Mouse (Mus musculus): ENCODE results near the gene Fgfr2.

DNA sequence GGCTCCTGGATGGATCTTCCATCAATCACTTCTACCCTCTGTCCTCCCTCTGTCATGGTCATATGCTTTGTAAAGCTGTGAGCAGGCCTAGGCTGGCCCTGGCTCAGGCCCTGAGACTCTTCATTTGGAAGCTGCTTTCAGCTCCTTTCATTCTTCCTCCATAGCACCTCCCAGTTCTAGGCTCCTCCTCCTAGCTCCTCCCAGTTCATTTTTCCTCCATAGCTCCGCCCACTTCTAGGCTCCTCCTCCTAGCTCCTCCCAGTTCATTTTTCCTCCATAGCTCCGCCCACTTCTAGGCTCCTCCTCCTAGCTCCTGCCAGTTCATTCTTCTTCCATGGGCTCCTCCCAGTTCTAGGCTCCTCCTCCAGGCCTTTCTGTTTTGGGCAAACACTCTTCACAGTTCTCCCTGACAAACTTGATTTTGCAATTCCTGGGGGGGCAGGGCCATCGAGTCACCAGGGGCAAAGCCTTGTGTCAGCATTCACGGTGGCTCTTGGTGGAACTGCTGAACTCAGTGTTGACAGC, 880.5 kb downstream of the Fgfr2 start:
- TF ChIP-seq POLR2A (IDR thresholded peaks at IDR 0.05; ENCODE audit: insufficient read length, low read depth) (no peak), CEBPB (IDR thresholded peaks at IDR 0.05; ENCODE audit: insufficient read depth, poor library complexity, severe bottlenecking) (no peak), TCF12 (IDR thresholded peaks at IDR 0.05; ENCODE audit: insufficient read depth, poor library complexity, severe bottlenecking) (no peak), MAX (IDR thresholded peaks at IDR 0.05; ENCODE audit: low read depth) (no peak), MYOG (IDR thresholded peaks at IDR 0.05; ENCODE audit: control insufficient read depth in 1 of 3, insufficient read depth in 1 of 3, insufficient read length in 2 of 3, low read depth in 2 of 3) (no peak), POLR2AphosphoS2 (IDR thresholded peaks at IDR 0.05; ENCODE audit: insufficient read length, low read depth) (no peak), USF1 (IDR thresholded peaks at IDR 0.05; ENCODE audit: low read depth) (no peak)
